Mouse (Mus musculus) heart, postnatal 25 days (tissue): Measurements from ENCODE around the gene Maml2. TPM values are rescaled to one million over a fixed set of nuclear protein-coding genes. Genes with fewer than 3 reads are reported as not detected.

Experiments used
- DNase-seq: peaks from one replicate; pipeline ENCODE4 v3.0.0; 2022; ENCODE audit warnings: low spot score
- intact Hi-C: fragments of 180-260 bp; cut with DNase I; formaldehyde crosslinking; loops from one replicate; pipeline ENCODE4 v1.15.1; 2025
- total RNA-seq, 2 experiments: library from RNA; stranded (reverse); gene quantifications; 2 replicates each; pipeline ENCODE4 v1.2.3; 2021

Gene Maml2
- total RNA-seq, 2 experiments from 2014 or later = 5.0 to 6.4 TPM

- intact Hi-C loops = loop anchor here (5.0 kb wide), 1 partner anchor 138 kb away; no protein-coding TSS in a partner anchor
- DNase-seq = no peak
Measured at GRCm38 (mm10) chr9:13514435-13514834, 216.7 kb downstream of the Maml2 start.

- no peak for DNase-seq
- intact Hi-C loops = no loop called here
Measured at GRCm38 (mm10) chr9:13515976-13516375, 218.2 kb downstream of the Maml2 start.

GRCm38 (mm10) chr9:13518031-13518430, 220.3 kb downstream of the Maml2 start:
- DNase-seq = no peak
- intact Hi-C loops = no loop called here

DNA sequence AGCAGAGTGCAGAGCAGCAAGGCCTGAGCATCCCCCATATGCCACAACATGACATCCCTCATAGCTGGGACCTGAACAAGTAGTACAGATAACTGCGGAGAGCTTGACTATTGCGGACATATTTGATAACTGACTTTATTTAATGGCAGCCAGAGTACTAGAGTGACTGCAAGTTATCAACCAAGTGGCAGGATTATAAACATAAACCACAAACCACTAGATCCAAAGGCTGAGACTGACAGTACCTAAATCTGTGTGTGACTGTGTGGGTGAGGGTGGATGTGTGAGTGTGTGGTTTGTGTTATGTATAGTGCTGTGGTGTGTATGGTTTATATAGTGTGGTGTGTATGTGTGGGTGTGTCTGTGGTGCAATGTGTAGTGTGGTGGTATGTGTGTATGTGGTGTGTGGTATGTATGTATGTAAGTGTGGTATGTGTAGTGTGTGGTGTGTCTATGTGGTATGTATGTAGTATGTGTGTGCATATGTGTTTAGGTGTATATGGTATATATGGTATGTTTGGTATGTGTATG, 220.7 kb downstream of the Maml2 start:
- intact Hi-C loops = no loop called here
- no peak for DNase-seq

- intact Hi-C loops = no loop called here
- no peak for DNase-seq
Measured at GRCm38 (mm10) chr9:13522061-13522820, 224.5 kb downstream of the Maml2 start.

GRCm38 (mm10) chr9:13523046-13523445, 225.3 kb downstream of the Maml2 start:
- intact Hi-C loops = no loop called here
- no peak for DNase-seq

DNA sequence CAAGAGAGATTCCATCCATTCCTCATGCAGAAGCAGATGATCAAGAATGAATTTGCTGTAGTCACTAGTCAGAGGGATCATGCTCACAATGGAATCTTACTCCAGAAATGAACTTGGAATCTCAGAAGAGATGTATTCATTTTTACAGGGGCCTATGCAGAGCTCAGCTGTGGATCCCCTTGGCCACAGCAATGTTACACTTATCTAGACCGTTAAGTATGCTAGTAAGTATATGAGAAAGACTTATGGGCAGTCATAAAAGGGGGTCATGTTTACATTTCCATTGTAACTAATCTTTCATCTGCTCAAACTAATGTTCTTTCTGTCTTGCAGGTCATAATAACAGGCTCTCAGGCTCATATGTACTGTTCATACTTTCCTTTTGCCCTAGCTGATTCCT, 227.3 kb downstream of the Maml2 start:
- intact Hi-C loops = no loop called here
- no peak for DNase-seq

- intact Hi-C loops = no loop called here
- no peak for DNase-seq
Measured at GRCm38 (mm10) chr9:13525561-13526255, 228.0 kb downstream of the Maml2 start.

- DNase-seq = no peak
- intact Hi-C loops = no loop called here
Measured at GRCm38 (mm10) chr9:13530575-13530974, 232.8 kb downstream of the Maml2 start.

DNA sequence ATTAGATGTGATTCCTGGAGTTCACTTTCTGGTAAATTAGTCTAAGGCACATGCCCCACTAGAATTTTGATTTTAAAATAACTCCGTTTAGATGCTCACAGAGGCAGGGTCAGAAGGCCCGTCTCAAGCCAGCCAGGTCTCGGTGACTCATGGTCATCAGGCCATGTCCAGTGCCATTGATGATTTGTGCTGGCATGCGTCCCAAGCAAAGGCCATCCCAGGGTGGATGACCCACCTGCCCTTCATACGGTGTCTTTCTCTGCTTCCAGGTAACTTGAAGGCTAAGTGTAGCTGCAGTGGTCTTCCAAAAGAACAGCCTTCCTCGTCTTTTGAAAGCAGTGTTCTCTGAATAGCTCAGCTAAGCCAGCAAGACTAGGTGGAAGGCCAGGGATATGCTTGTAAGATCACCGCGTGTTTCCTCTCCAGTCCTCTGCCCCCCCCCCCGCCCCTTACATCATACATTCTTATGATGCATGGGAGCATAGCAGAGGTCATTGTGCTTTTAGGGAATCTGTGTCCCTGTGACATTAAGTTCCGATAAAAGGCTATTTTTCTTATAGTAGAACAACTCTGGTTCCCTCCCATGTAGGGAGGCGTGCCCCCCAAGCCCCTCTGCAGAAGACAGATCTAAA, 235.4 kb downstream of the Maml2 start:
- intact Hi-C loops = no loop called here
- no peak for DNase-seq

- no peak for DNase-seq
- intact Hi-C loops = no loop called here
Measured at GRCm38 (mm10) chr9:13535803-13536202, 238.0 kb downstream of the Maml2 start.

- DNase-seq = no peak
- intact Hi-C loops = no loop called here
Measured at GRCm38 (mm10) chr9:13536419-13537261, 238.9 kb downstream of the Maml2 start.

DNA sequence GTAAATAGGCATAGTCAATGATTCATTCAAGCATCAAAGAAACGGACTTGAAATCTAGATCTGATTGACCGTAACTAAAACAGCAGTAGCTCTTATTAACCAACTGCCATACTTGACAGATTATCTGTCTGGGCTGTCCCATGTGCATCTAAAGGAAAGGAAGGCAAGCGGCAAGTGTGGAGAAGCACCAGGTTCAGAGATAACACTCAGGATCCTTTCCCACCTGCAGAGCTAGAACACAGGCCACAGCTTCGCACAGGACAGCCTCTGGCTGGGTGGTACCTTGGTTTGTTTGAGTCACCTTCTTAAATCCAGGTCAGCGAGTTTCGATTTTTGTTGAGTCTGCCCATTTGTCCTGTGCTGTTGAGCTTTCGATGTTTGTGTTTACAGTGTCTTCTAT, 240.4 kb downstream of the Maml2 start:
- DNase-seq = no peak
- intact Hi-C loops = no loop called here

GRCm38 (mm10) chr9:13539535-13539934, 241.8 kb downstream of the Maml2 start:
- intact Hi-C loops = no loop called here
- DNase-seq = no peak

DNA sequence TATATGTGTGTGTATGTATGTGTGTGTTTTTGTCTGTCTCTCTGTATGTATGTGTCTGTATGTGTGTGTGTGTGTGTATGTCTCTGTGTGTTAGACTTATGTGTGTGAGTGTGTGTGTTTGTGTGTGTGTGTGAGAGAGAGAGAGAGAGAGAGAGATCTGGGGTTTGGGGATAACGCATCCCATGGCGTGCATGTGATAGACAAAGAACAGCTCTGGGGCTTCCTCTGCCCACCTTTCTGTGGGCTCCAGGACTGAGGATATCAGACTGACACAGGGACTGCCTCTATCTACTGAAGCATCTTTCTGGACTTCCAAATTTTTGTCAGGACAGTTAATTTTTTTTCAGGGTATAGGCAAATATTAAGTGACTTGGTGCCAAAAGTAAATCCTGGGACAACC, 242.5 kb downstream of the Maml2 start:
- DNase-seq = no peak
- intact Hi-C loops = no loop called here

DNA sequence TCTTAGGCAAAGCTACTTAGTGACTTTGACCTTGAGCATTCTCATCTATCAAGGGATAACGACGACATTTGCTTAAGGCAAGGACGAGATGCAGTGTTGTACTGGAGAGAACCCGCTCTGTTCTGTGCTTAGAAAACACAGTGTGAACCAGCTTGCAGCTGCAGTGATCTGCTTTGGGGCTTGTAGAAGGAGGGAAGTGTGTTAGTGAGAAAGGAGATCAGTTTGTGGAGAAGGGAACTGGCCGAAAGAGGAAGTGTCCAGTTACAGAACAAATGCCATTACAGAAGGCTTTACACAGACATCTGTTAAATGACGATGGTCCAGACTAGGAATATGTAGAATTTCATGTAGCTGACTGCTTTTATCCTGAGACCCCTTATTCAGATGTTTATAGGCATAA, 243.0 kb downstream of the Maml2 start:
- intact Hi-C loops = no loop called here
- DNase-seq = no peak

DNA sequence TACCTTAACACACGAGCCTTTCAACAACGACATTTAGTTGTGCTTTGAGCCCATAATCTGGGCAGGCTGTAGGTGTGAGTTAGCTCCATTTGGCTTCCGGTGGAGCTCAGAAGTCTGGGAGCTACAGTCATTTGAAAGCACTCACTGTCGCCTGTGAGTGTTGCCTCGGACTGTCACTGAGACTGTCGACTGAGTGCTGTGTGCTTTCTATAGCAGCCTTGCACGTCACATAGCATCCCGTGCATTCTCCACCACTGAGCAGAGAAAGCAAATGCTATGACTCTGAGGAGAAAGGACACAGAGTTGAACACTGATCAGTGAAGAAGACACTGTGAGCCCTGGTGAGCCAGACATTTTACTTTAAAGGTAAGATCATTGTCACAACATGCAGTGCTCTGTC, 245.4 kb downstream of the Maml2 start:
- no peak for DNase-seq
- intact Hi-C loops = no loop called here

GRCm38 (mm10) chr9:13544133-13544532, 246.4 kb downstream of the Maml2 start:
- intact Hi-C loops = no loop called here
- no peak for DNase-seq

DNA sequence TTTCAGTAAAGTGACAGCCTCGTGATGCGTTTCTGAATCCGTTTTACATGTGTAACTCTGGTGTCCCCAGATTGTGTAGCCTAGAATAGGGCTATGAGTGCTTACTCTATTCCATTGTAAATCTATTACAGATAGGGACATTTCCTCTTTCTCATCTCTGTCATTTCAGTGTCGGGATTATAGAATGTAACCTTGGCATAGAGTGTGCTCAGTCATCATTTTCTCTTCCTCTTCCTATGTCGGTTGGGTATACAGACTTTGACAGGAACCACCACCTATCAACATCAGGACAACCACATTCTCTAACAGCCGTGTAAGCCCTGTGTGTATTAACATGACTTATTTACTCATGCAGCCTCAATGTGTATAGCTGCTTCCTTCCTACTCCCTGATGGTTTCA, 248.0 kb downstream of the Maml2 start:
- intact Hi-C loops = no loop called here
- DNase-seq = no peak

- no peak for DNase-seq
- intact Hi-C loops = no loop called here
Measured at GRCm38 (mm10) chr9:13549911-13550310, 252.2 kb downstream of the Maml2 start.
